ENCODE assay signal across 9 mouse cellular contexts in genomic region chr5:89543476-89543875, GRCm38 (mm10). TPM values are rescaled to one million over a fixed set of nuclear protein-coding genes. Genes with fewer than 3 reads are reported as not detected.
DNase-seq lines count a peak whose midpoint lies in the region; ATAC-seq lines count a peak whose summit lies in the region.
"Had no signal": no experiment of that assay in that cellular context is flagged by ENCODE, and none has a peak within 500 bp of the region (broad histone marks: within the 10 kb centered on the region; RNA-seq: fewer than 3 reads in every experiment).

No protein-coding gene starts in this region.

- intact Hi-C loops in left cerebral cortex, postnatal 36 days (cut with DNase I), result loop anchor here (2.0 kb wide), 1 partner anchor 137 kb away; no protein-coding TSS in a partner anchor

- no peaks in the 10 kb centered on the region for H3K9me3 ChIP-seq in heart, embryonic 11.5 days (replicated peaks; ENCODE audit: control insufficient read depth, low read length)
- H3K9me3 ChIP-seq in forebrain, embryonic 15.5 days, result no peaks in the 10 kb centered on the region
- H3K9me3 ChIP-seq: hindbrain, embryonic 15.5 days had no signal

- DNase-seq in heart, adult 18-20 months, result peak; percentile 12 to 58
- peak; percentile 21 for DNase-seq in cerebellum, adult 11 months
- peak; percentile 33 to 74 for DNase-seq in kidney, adult 8-10 months
- peak; percentile 63 to 74 for DNase-seq in left cerebral cortex, postnatal 36 days (ENCODE audit: low spot score in 2 of 2)
- DNase-seq in neural tube, embryonic 10.5 days (ENCODE audit: extremely low spot score, low spot score), result peak; percentile 62
- peak; percentile 15 for DNase-seq in yolk sac, embryonic 10.5 days (ENCODE audit: low spot score)

- H3K27me3 ChIP-seq in heart, embryonic 11.5 days (ENCODE audit: control insufficient read depth, insufficient read depth, low read length), result no peaks in the 10 kb centered on the region
- no peaks in the 10 kb centered on the region for H3K27me3 ChIP-seq in forebrain, embryonic 15.5 days
- H3K27me3 ChIP-seq: hindbrain, embryonic 15.5 days had no signal

- H3K27ac ChIP-seq in heart, embryonic 11.5 days (ENCODE audit: low read depth, low read length), result no peak overlapping the region
- H3K27ac ChIP-seq in forebrain, embryonic 15.5 days (replicated peaks), result no peak overlapping the region
- H3K27ac ChIP-seq: hindbrain, embryonic 15.5 days had no signal

- WGBS in heart, embryonic 11.5 days (ENCODE audit: insufficient replicate concordance), result 30% methylated on average over 2 of the region's 2 CpGs
- WGBS in forebrain, embryonic 15.5 days, result 36% methylated on average over 2 of the region's 2 CpGs

- no peaks in the 10 kb centered on the region for H3K4me1 ChIP-seq in heart, embryonic 11.5 days (ENCODE audit: control insufficient read depth, insufficient read depth, low read length)
- no peaks in the 10 kb centered on the region for H3K4me1 ChIP-seq in forebrain, embryonic 15.5 days
- H3K4me1 ChIP-seq: hindbrain, embryonic 15.5 days had no signal

- no peak overlapping the region for H3K9ac ChIP-seq in heart, embryonic 11.5 days (ENCODE audit: low read depth, low read length)
- H3K9ac ChIP-seq in forebrain, embryonic 15.5 days (replicated peaks), result no peak overlapping the region
- H3K9ac ChIP-seq: hindbrain, embryonic 15.5 days had no signal

- no peaks in the 10 kb centered on the region for H3K36me3 ChIP-seq in heart, embryonic 11.5 days (ENCODE audit: control insufficient read depth, insufficient read depth, low read length)
- no peaks in the 10 kb centered on the region for H3K36me3 ChIP-seq in forebrain, embryonic 15.5 days
- H3K36me3 ChIP-seq: hindbrain, embryonic 15.5 days had no signal

- ATAC-seq in heart, embryonic 11.5 days (replicated peaks; ENCODE audit: insufficient number of reproducible peaks, low FRiP score, low TSS enrichment), result no peak; the same call in 1 of the 2 replicates
- ATAC-seq in forebrain, embryonic 15.5 days (replicated peaks), result peak; percentile 77; the same call in 1 of the 2 replicates

- no peak overlapping the region for H3K4me3 ChIP-seq in heart, embryonic 11.5 days (ENCODE audit: low read depth, low read length)
- no peak overlapping the region for H3K4me3 ChIP-seq in forebrain, embryonic 15.5 days
- H3K4me3 ChIP-seq: hindbrain, embryonic 15.5 days had no signal

- H3K4me2 ChIP-seq in heart, embryonic 11.5 days, result no peak overlapping the region
- no peak overlapping the region for H3K4me2 ChIP-seq in forebrain, embryonic 15.5 days (replicated peaks)
- H3K4me2 ChIP-seq: hindbrain, embryonic 15.5 days had no signal

RNA-seq across cellular contexts. Expression of gene Npffr2, which starts 16.2 kb away (rescaled TPM):
- under 1 TPM in 1 of 2 experiments, not detected in 1; 0.18 TPM for total RNA-seq in heart, adult 18-20 months (2021)
- not detected in 2 replicates for polyA plus RNA-seq in heart, embryonic 11.5 days (2014; fragmentation: Nextera tagmentation; extraction: Ambion mirVana)
- not detected in 2 replicates for polyA plus RNA-seq in forebrain, embryonic 15.5 days (2015; fragmentation: Nextera tagmentation; extraction: Ambion mirVana)
- total RNA-seq in left cerebral cortex, postnatal 36 days (2021), result under 1 TPM in 1 of 2 experiments, not detected in 1; 0.48 TPM
- polyA plus RNA-seq: hindbrain, embryonic 15.5 days had no signal

Comparison
In these comparisons a context has a peak if more than half of its experiments do, and no peak if none do; other contexts are left out.
1. DNase-seq: peak in every context shown above with its lines; median percentile 68 in left cerebral cortex, postnatal 36 days; 62 in neural tube, embryonic 10.5 days; 54 in kidney, adult 8-10 months; 35 in heart, adult 18-20 months; 21 in cerebellum, adult 11 months; 15 in yolk sac, embryonic 10.5 days.